Mouse (Mus musculus) CD4-positive naive resting alpha-beta T cell, adult 76 days (primary cell): ENCODE data around the gene Ezh2. TPM values are rescaled to one million over a fixed set of nuclear protein-coding genes. Genes with fewer than 3 reads are reported as not detected.

Experiments
- total RNA-seq: library from RNA; stranded (reverse); gene quantifications from one replicate; pipeline ENCODE4 v1.2.4, GENCODE M21; 2023

The Ezh2 gene
- 21.5 TPM for total RNA-seq

DNA sequence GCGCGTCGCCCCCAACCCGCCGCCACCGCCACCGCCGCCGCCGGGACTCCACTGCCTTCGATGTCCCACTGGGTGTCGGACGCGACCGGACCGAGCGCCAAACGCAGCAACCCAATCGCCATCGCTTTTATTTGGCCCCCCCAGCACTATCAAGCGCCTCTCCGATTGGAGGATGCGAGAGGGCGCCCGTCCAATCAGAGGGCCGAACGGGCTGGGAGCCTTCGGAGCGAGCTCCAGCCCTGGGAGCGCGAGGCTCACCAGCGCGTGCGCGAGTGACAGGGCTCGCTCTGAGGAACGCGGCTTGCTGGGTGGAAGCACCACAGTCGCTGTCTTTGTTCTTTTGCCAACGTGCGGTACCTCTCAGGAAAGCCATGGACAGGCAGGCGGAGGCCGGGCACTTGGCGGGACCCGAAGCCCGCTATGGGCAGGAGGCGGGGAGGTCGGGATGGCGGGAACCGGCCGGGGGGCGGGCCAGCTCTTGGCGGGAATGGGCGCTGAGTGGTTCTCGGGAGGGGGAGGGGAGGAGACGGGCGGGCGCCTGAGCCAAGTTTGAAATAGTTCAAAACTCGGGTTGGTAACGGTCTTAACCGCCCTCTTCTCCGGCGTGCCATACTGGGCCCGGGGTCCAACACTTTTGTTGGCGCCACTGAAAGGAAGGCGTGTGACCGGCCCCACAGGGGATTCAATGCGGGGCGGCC, at the start of gene Ezh2:
Gene Ezh2, minus strand, starts transcription at position 416 of the 698 bp plus-strand sequence.

Other genes with a start within 250 kb of the Ezh2 start
- 85.4 TPM for gene Cul1, start 141.9 kb downstream of the Ezh2 start, total RNA-seq
- gene Pdia4, start 218.1 kb upstream of the Ezh2 start, total RNA-seq = 70.1 TPM
- gene Zfp786, start 235.5 kb upstream of the Ezh2 start, total RNA-seq = not detected
- gene Zfp398, start 240.3 kb upstream of the Ezh2 start, total RNA-seq = 37.3 TPM